Mouse (Mus musculus) retina, adult 2 months (tissue): ENCODE data around the gene Ccnq.

ENCODE experiments used
- DNase-seq: peaks from one replicate; pipeline ENCODE4 v3.0.0-alpha.2; 2012; ENCODE audit warnings: low read depth, low spot score

The Ccnq gene

GRCm38 (mm10) chr11:78750885-78751842 is at the start of gene Ccnq:
TSS of gene Ccnq (minus strand) at chr11:78751729.
- DNase-seq, result peak; percentile 30

- DNase-seq, result no peak
Observed at GRCm38 (mm10) chr11:78801094-78801493, 49.6 kb upstream of the Ccnq start.

DNA sequence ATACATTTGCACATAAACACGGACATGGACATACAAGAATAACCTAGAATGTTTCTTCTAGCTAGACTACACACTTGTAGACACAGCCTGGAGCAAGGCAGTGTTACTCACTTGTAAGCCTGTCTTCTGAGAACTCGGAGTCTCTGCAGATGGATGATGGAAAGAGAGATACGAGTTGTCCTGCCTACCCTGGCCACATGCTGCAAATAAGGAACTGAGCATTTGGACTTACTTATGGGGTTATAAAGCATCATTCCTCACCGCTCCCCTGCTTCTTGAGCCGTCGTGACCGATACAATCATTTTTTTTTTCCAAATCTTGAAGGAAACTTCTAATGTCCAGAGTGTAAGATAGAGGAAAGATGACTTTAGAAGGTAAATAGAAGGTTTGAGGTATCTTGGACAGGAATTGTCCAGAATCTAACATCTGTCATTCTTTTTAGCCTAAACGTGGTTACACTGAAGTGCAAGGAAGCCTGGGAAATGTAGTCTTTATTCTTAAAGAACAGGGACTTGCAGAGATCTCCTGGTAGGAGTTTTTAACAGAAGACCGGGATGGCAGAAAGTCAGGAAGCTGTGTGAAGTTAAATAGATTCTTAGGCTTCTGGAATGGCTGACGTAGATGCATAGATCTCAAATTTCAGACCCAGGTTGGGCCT is 44.7 kb upstream of the Ccnq start:
- no peak for DNase-seq

DNA sequence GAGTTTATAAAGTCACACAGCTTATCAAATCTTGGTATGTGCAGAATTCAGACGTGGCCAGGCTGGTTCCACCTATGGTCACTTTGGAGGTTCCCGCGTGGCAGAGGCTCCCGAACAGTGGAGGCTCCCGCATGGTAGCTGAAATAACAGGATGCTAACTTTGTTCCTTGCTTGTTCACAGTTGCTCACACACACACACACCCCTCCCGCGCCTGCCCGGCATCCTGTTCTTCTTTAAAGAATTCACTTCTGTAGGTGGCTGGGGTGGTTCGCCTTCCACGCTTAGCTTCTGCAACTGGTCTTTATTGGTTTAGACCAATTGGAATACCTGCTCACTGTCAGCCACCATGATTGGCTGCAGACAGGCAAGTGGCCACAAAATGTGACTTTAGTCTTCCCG is 41.6 kb upstream of the Ccnq start:
- DNase-seq, result no peak

DNA sequence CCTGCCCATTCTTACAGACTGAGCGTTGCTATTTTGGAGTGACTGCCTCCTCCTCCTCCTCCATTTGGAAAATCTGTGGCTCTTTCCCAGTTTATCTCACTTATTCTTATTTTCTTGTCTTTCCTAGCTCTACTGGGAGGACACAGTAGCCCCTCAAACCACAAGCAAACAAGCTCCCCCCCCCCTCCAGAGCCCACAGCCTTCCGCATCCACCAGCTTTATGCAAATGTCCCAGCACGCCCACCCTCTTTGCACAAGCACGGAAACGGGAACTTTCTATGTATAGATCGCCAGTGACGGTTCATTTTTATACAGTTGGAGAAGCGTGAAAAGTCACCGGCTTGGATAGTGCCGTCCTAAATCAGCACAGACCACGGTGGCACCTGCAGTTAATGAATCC is 40.9 kb upstream of the Ccnq start:
- DNase-seq, result no peak

DNA sequence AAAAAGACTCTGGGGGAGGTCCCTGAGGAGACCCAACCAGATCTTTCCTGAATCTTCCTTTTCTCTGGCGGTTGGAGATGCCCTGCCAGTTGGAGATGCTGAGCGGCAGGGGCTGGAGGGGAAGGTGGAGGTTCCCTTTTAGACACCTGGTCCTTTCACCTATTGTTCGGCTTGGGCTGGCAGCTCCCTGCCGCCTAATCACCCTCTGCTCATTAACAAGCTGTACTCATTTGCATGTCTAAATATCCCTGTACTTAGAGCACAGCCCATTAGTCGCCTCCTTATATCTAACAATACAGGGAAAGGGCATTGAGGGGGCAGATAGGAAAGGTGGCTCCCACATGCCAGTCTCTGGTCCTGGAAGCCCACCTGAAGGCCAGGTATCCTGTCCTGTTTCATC is 40.5 kb upstream of the Ccnq start:
- no peak for DNase-seq

DNA sequence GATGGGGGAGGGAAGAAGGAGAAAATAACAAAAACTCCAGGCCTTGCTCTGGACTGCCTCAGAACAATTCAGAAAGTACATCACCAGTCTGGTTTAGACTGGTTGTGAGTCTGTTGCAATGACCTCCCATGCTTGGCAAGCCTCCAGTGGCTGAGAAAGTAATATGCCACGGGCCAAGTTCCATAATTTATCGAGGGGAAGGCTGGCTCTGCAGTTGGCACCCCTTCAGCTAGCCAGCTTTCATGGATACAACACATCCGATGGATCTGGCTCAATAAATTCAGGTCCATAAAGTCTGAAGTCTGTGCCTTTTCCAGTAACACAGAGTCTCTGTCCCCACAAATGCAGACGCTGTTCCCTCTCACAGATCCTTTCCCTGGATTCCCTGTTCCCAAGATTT is 40.1 kb upstream of the Ccnq start:
- no peak for DNase-seq

DNA sequence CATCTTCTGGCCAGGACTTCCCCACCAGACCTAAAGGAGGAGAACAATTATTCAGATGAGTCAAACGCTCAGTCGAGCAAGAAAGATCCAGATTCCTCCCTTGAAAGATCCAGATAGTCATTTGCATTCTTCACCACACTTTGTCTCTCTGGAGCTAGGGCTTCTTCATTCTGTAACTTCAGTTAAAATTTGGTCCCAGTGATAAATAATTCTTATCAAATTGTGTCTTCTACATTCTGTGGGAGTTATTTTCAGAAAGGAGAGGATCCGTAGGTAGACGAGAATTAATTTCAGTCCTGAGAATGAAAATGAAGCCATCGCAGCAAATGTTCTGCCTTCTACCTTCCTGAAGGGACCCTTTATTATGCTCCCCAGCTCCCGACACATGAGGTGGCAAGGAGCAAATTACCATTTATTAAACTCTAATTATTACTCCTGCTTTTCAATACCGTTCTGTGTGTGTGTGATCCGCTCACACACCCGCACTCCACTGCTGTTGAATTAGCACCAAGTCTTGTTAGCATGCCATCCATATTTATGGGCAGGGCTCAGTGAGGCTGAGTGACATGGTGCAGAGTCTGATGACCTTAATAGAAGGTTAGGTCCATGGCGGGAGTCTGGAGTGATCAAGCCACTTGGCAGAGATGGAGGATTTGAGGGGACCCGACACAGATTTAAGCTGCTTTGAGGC is 38.0 kb upstream of the Ccnq start:
- no peak for DNase-seq

DNA sequence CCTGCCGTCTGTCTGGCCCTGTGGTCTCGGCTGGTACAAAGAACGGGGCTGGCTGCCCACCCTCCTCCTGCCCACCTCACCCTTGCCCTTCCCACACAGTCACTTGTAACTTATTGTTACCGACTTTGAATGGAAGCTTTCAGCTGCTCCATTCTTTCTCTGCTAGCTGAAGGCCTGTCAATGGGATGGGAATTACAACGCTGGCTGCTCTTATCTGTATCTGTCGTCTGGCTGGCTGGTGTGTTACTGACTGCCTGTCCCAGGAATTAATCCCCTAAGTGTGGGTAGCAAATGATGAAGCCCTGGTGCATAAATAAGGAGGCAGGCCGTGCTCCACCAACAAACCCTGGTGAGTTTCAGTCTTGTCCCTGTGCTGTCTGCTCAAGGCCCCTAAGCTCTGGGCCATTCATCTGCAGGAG is 34.5 kb upstream of the Ccnq start:
- DNase-seq, result no peak

GRCm38 (mm10) chr11:78782791-78783347 is 31.3 kb upstream of the Ccnq start:
- DNase-seq, result peak; percentile 67

- no peak for DNase-seq
Observed at GRCm38 (mm10) chr11:78782326-78782725, 30.8 kb upstream of the Ccnq start.

- no peak for DNase-seq
Observed at GRCm38 (mm10) chr11:78780571-78780970, 29.0 kb upstream of the Ccnq start.

DNA sequence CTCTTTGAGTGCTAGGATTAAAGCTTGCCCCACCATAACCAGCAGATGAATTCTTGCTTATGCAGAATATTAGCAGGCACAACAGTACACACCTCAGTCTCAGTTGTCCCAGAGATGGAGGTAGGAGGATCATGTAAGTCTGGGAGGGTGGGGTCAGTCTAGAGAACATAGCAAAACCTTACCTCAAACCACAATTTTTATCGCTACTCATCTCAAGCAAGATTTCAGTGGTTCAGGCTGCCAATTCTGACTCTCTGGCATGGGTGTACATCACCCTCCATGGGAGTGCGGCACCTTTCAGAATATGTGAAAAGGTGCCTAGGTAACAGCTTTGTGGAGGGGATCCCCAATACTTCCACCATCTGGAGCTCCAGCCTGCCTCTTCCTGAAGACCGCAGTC is 28.5 kb upstream of the Ccnq start:
- no peak for DNase-seq

DNA sequence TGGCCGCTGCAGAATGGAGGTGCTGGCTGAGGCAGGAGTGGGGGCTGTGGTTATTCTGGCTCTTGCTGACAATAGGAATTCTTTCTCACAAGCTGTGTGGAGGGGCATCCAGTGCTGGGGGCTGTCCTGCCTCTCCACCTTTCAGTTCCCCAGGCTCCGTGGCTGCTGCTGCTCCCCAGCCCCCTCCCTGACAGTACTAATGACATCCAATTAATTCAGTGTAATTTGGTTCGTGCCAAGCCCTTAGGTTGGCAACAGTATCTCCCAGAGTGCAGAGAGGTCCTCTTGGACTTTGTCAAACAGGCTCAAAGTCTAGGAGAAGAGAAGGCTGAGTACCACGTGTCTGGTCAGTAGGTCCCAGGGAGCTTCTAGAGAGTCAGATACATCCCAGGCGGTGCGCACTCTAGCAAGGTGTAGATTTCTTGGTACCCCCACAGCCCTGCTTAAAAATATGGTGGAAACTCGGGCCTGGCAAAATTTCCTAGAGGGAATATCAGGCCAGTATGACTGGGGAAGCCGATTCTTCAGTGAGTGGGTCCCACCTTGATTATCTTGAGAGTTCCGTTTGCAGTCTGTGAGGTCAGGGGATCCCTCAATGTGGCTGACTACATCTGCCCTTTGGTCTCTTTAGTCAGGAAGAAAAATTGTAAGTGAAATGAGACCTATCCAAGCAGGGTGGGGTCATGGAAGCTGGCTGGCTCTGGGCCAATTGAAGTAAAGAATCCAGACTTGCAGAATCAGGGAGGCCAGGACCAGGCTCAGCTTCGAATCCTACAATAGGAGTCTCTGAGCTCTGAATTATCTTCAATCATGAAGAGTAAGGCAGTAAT is 26.5 kb upstream of the Ccnq start:
- no peak for DNase-seq

GRCm38 (mm10) chr11:78771751-78772283 is 20.3 kb upstream of the Ccnq start:
- DNase-seq, result no peak

- DNase-seq, result no peak
Observed at GRCm38 (mm10) chr11:78770436-78770835, 18.9 kb upstream of the Ccnq start.

- no peak for DNase-seq
Observed at GRCm38 (mm10) chr11:78768778-78769177, 17.2 kb upstream of the Ccnq start.

DNA sequence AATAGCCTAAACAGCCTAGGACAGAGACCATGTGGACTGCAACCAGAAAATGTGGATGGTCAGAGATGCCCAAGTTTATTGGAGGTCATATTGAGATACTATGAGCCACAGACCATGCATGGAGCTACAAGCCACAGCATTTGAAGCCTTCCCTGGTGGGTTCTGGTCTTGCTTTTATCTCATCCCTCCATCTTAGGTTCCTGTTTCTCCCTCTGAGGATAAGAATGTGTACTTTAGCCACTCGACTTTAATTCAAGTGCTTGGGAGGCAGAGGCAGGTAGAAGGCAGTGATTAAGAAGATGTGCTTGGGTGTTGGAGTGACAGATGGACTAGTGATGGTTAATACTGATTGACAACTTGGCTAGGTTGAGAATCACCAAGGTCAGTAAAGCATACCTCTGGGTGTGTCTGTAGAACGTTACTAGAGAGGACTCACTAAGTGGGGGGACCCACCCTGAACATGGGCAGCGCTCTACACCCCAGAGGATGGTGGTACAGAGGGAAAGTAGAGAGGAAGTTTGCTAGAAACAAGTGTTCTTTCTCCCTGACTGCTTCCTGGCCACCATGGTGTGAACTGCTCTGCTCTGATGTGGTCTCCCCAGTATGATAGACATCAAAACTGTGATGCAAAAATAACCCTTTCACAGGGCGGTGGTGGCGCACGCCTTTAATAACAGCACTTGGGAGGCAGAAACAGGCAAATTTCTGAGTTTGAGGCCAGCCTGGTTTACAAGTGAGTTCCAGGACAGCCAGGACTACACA is 14.7 kb upstream of the Ccnq start:
- no peak for DNase-seq

DNA sequence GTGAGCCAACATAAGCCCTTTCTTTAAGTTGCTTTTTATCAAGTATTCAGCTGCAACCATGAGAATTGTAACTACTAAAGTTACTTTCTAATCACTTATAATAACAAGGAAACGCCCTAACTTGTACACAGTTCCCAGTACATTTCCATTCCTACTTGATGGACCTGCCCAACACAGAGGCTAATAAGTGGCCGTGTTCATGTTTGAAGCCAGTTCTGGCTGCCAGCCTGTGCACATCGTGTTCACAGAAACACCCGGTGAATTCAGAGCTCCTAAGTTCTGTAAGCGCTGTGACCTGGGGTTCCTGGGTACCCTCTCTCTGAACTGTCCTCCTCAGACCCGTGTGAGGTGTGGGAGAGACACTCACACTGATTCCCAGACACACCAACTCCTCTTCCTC is 13.3 kb upstream of the Ccnq start:
- DNase-seq, result no peak

DNA sequence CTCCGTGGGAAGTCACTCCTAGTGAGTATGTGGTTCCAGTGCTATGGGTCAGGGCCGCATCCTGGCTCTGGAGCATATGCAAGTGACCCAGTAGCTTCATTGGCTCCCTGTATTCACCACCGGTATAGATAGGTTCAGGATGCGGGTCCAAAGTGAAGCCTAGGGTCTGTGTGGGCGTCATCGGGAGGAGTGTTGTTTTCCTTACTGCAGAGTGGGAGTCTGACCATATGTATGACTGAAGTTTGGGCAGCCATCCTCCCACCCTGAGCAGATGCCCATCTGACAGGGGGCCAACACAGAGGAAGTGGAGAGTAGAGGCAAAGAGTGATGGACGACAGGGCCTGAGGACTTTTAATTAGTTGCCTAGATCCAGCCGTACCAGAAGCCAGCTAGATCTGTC is 12.8 kb upstream of the Ccnq start:
- DNase-seq, result no peak
